Mouse (Mus musculus) heart, adult 2 months (tissue): Measurements from ENCODE around the gene Mlip.

Experiments used
- CTCF ChIP-seq: fragments of 200-600 bp; IDR thresholded peaks from 2 replicates; pipeline ENCODE4 v1.8.1; 2022; ENCODE audit warnings: antibody characterized with exemption, mild to moderate bottlenecking, moderate library complexity
- EP300 ChIP-seq: fragments of 200-500 bp; IDR thresholded peaks from 2 replicates; pipeline ENCODE4 v1.6.1; 2011; ENCODE audit warnings: low read depth, low read length, control low read depth; ENCODE audit not compliant: insufficient read depth
- POLR2A ChIP-seq: fragments of 200-500 bp; IDR thresholded peaks from 2 replicates; pipeline ENCODE4 v1.6.1; 2011; ENCODE audit warnings: mild to moderate bottlenecking, low read depth, low read length, control low read depth; ENCODE audit not compliant: insufficient read depth

DNA sequence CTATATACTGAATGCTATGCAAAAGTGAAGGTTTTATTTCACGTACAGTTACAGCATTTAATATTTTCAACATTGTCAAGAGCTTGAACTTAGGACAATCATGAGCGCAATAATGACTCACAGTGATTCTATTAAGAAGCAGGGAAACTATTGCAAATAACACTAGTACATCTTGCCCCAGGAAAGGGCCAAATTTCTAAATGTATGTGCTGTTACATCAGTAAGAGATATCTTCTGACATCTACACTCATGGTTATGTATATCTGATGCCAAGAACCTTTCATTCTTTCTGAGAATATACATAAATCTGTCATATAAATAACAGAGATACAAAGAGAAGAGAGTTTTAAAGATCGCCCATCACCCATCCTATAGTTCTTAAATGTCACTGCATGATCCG is 100.0 kb downstream of the Mlip start:
- no peak for TF ChIP-seq CTCF
- no peak for TF ChIP-seq POLR2A
- TF ChIP-seq EP300 = no peak
